Mouse (Mus musculus): Measurements from ENCODE around the gene Zfp839. TPM values are rescaled to one million over a fixed set of nuclear protein-coding genes. Genes with fewer than 3 reads are reported as not detected.

Gene Zfp839
- total RNA-seq, 2 experiments from 2014 or later: 6.8 to 8.0 TPM

GRCm38 (mm10) chr12:110875351-110875750 is 25.3 kb downstream of the Zfp839 start:
- no peak for DNase-seq (ENCODE audit: low spot score)

GRCm38 (mm10) chr12:110882291-110882690 is 32.2 kb downstream of the Zfp839 start:
- DNase-seq (ENCODE audit: low spot score): no peak

DNA sequence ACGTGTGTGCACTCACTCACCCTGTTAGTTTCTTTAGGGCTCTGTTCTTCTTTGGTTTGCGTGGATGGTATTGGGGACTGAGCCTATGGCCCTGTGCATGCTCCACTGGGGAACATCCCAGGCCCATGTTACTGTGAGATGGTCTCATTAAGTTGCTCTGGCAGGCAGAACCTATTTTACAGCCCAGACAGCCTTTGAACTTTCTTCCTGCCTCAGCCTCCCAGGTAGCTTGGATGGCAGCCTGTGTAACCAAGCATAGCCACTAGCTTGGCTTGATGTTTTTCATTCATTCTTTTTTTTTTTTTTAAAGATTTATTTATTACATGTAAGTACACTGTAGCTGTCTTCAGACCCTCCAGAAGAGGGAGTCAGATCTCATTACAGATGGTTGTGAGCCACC is 35.2 kb downstream of the Zfp839 start:
- DNase-seq (ENCODE audit: low spot score): no peak

GRCm38 (mm10) chr12:110888106-110888505 is 38.1 kb downstream of the Zfp839 start:
- no peak for DNase-seq (ENCODE audit: low spot score)

DNA sequence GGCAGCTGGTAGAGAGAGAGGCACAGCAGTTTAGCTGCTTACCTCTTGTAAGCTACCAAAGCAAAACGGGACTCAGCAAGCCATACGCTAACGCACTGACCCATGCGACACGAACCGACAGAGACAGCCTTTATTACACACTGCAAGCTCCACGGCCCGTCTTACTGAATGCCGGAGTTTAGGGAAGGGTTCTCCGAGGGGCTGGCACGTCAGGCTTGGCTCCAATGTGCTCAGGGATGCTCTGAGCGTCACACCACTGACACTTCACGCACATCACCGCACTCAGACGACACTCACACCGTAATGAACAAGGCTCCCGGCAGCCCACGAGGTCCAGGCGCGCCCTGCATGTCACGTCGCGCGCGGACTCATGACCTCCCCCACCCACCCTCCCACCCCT is 38.6 kb downstream of the Zfp839 start:
- DNase-seq (ENCODE audit: low spot score): no peak

- peak; percentile 97 for DNase-seq (ENCODE audit: low spot score)
Observed at GRCm38 (mm10) chr12:110889036-110890020, 39.3 kb downstream of the Zfp839 start, which contains the start of the genes Cinp and Tecpr2. Cinp (minus strand) TSS chr12:110889145. Tecpr2 (plus strand) TSS chr12:110889264.

DNA sequence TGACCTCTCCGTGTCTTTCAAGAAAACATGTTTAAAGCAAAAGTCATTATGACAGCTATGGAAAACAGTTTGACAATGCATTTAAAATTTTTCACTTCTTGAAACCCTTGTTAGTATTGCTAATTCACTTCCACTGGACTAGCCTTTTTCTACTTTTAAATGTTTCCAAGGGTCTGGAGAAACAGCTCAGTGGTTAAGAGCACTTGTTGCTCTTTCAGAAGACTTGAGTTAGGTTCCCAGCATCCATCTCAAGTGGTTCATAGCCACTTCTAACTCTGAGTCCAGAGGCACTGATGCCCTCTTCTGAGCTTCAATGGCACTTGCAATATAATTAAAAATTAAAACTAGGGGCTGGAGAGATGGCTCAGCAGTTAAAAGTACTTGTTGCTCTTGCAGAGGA is 41.8 kb downstream of the Zfp839 start:
- DNase-seq (ENCODE audit: low spot score): no peak

GRCm38 (mm10) chr12:110902106-110902505 is 52.1 kb downstream of the Zfp839 start:
- no peak for DNase-seq (ENCODE audit: low spot score)

- no peak for DNase-seq (ENCODE audit: low spot score)
Observed at GRCm38 (mm10) chr12:110903536-110903935, 53.5 kb downstream of the Zfp839 start.

- DNase-seq (ENCODE audit: low spot score): no peak
Observed at GRCm38 (mm10) chr12:110907845-110908244, 57.8 kb downstream of the Zfp839 start.

DNA sequence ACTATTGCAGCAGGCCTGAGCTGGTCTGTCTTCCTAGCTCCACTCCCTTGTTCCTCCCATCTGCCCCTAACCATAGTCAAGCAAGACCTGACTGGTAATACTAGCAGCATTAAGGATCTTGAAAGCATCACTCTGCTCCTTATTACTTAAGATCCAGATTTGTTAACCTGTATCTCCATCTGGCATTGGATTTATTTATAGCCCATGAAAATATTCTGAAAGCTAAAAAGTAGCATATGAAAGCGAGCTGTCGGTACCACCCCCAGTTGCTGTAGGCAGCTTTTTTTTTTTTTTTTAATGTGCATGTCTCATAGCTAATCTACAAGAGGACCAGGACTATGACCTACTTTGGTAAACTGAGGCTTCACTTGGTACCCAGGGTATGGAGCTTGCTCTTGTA is 59.9 kb downstream of the Zfp839 start:
- DNase-seq (ENCODE audit: low spot score): no peak

- DNase-seq (ENCODE audit: low spot score): no peak
Observed at GRCm38 (mm10) chr12:110915761-110916160, 65.7 kb downstream of the Zfp839 start.

Other genes starting within 250 kb of the Zfp839 start
- 10 to 100 TPM; 64.3 to 70.9 TPM for gene Dync1h1, start 248.8 kb upstream of the Zfp839 start, total RNA-seq (2021)
- not detected for gene 1700001K19Rik, start 167.6 kb upstream of the Zfp839 start, total RNA-seq (2021)
- 100 to 1,000 TPM in 1 of 2 experiments, 10 to 100 TPM in 1; 46.1 to 109 TPM for gene Hsp90aa1, start 147.5 kb upstream of the Zfp839 start, total RNA-seq (2021)
- gene Wdr20, start 112.3 kb upstream of the Zfp839 start, total RNA-seq (2021): 10 to 100 TPM; 16.6 to 17.4 TPM
- under 1 TPM in 1 of 2 experiments, not detected in 1; 0.27 TPM for gene Mok, start 9.3 kb upstream of the Zfp839 start, total RNA-seq (2021)
- gene Cinp, start 38.9 kb downstream of the Zfp839 start, total RNA-seq (2021): 10 to 100 TPM; 20.8 to 24.9 TPM
- gene Tecpr2, start 39.0 kb downstream of the Zfp839 start, total RNA-seq (2021): 1 to 10 TPM; 2.4 to 2.9 TPM
- gene Ankrd9, start 128.8 kb downstream of the Zfp839 start, total RNA-seq (2021): 100 to 1,000 TPM; 109 to 181 TPM
- 1 to 10 TPM; 6.1 to 8.1 TPM for gene Rcor1, start 189.1 kb downstream of the Zfp839 start, total RNA-seq (2021)